Mouse (Mus musculus) myocyte (in vitro differentiated cells): ENCODE data around the gene Rnf220. TPM values are rescaled to one million over a fixed set of nuclear protein-coding genes. Genes with fewer than 3 reads are reported as not detected.

Experiments used
- H3K27me3 ChIP-seq: one replicate; pipeline ENCODE4 v1.6.1; 2011; ENCODE audit not compliant: control insufficient read depth, insufficient read depth, insufficient read length
- H3K36me3 ChIP-seq: one replicate; pipeline ENCODE4 v1.6.1; 2011; ENCODE audit not compliant: control insufficient read depth, insufficient read depth
- H3K4me2 ChIP-seq: one replicate; pipeline ENCODE4 v1.6.1; 2011; ENCODE audit warnings: low read depth, control low read depth
- H3K4me3 ChIP-seq: one replicate; pipeline ENCODE4 v1.5.1; 2011; ENCODE audit warnings: mild to moderate bottlenecking, control low read depth, moderate library complexity
- H3K79me2 ChIP-seq: one replicate; pipeline ENCODE4 v1.6.1; 2011; ENCODE audit not compliant: control insufficient read depth, insufficient read depth
- H3ac ChIP-seq: one replicate; pipeline ENCODE4 v1.6.1; 2011; ENCODE audit not compliant: control insufficient read depth, insufficient read length
- CEBPB ChIP-seq: IDR thresholded peaks from 2 replicates; pipeline ENCODE4 v1.6.1; 2011; ENCODE audit warnings: mild to moderate bottlenecking, moderate library complexity; ENCODE audit not compliant: poor library complexity, insufficient read depth, severe bottlenecking
- E2F4 ChIP-seq: IDR thresholded peaks from one replicate; pipeline ENCODE4 v1.6.1; 2011; ENCODE audit warnings: mild to moderate bottlenecking, control low read depth, moderate library complexity; ENCODE audit not compliant: insufficient read depth
- MAX ChIP-seq: IDR thresholded peaks from one replicate; pipeline ENCODE4 v1.6.1; 2011; ENCODE audit warnings: low read depth, mild to moderate bottlenecking, control low read depth
- MYOD1 ChIP-seq, 3 experiments: IDR thresholded peaks; one replicate each; pipeline ENCODE4 v1.6.1; 2011; ENCODE audit warnings: control low read depth in 2 of 3, low read depth in 2 of 3, mild to moderate bottlenecking in 2 of 3, moderate library complexity in 1 of 3; ENCODE audit not compliant: insufficient read length in 2 of 3, control insufficient read depth in 1 of 3
- MYOG ChIP-seq, 3 experiments: IDR thresholded peaks; one replicate each; pipeline ENCODE4 v1.6.1; 2011; ENCODE audit warnings: control low read depth in 2 of 3, low read depth in 2 of 3, mild to moderate bottlenecking in 2 of 3; ENCODE audit not compliant: insufficient read length in 2 of 3, control insufficient read depth in 1 of 3, insufficient read depth in 1 of 3
- POLR2A ChIP-seq: IDR thresholded peaks from one replicate; pipeline ENCODE4 v1.6.1; 2011; ENCODE audit warnings: low read depth, mild to moderate bottlenecking, control low read depth, moderate library complexity; ENCODE audit not compliant: insufficient read length
- POLR2AphosphoS2 ChIP-seq: IDR thresholded peaks from one replicate; pipeline ENCODE4 v1.6.1; 2011; ENCODE audit warnings: low read depth, control low read depth; ENCODE audit not compliant: insufficient read length
- REST ChIP-seq: IDR thresholded peaks from one replicate; pipeline ENCODE4 v1.6.1; 2011; ENCODE audit warnings: mild to moderate bottlenecking, control low read depth, moderate library complexity; ENCODE audit not compliant: insufficient read depth, insufficient read length
- SRF ChIP-seq: IDR thresholded peaks from one replicate; pipeline ENCODE4 v1.6.1; 2011; ENCODE audit warnings: low read depth; ENCODE audit not compliant: control insufficient read depth, insufficient read length
- TCF12 ChIP-seq: IDR thresholded peaks from one replicate; pipeline ENCODE4 v1.6.1; 2011; ENCODE audit warnings: mild to moderate bottlenecking, control low read depth; ENCODE audit not compliant: poor library complexity, insufficient read depth, severe bottlenecking
- TCF3 ChIP-seq: IDR thresholded peaks from one replicate; pipeline ENCODE4 v1.6.1; 2011; ENCODE audit warnings: low read depth, control low read depth; ENCODE audit not compliant: insufficient read length
- USF1 ChIP-seq: IDR thresholded peaks from one replicate; pipeline ENCODE4 v1.6.1; 2011; ENCODE audit warnings: low read depth, mild to moderate bottlenecking, control low read depth, moderate library complexity
- polyA plus RNA-seq: library from polyadenylated mRNA; unstranded; fragments of >200 nt; fragmentation: generic; extraction: Trizol; gene quantifications from one replicate; pipeline ENCODE4 v1.2.1, GENCODE M21; 2012; ENCODE audit warnings: missing spikeins

The Rnf220 gene
- polyA plus RNA-seq, 1 experiment = 60.4 TPM

GRCm38 (mm10) chr4:117409144-117410048, 87.5 kb downstream of the Rnf220 start:
- Histone ChIP-seq H3K36me3 (no peaks in the 10 kb centered on the region), H3K79me2 (no peaks in the 10 kb centered on the region), H3K27me3 (peaks cover 50% of the 10 kb centered on the region), H3ac (no peak overlapping the region), H3K4me2 (no peak overlapping the region), H3K4me3 (no peak overlapping the region)
- no peak for TF ChIP-seq MYOD1 (IDR thresholded peaks at IDR 0.05; ENCODE audit: control insufficient read depth in 1 of 3, insufficient read length in 2 of 3, low read depth in 2 of 3)
- TF ChIP-seq SRF = no peak

GRCm38 (mm10) chr4:117407945-117408344, 88.9 kb downstream of the Rnf220 start:
- Histone ChIP-seq H3K36me3 (no peaks in the 10 kb centered on the region), H3K4me3 (no peak overlapping the region), H3ac (no peak overlapping the region), H3K4me2 (no peak overlapping the region), H3K27me3 (peaks cover 56% of the 10 kb centered on the region), H3K79me2 (no peaks in the 10 kb centered on the region)
- TF ChIP-seq POLR2A (no peak), MYOD1 (IDR thresholded peaks at IDR 0.05; ENCODE audit: control insufficient read depth in 1 of 3, insufficient read length in 2 of 3, low read depth in 2 of 3) (no peak), USF1 (no peak), CEBPB (no peak), MYOG (IDR thresholded peaks at IDR 0.05; ENCODE audit: control insufficient read depth in 1 of 3, insufficient read depth in 1 of 3, insufficient read length in 2 of 3, low read depth in 2 of 3) (no peak), E2F4 (no peak), REST (no peak), MAX (no peak), TCF3 (no peak), TCF12 (no peak), SRF (no peak), POLR2AphosphoS2 (no peak)

GRCm38 (mm10) chr4:117405999-117406398, 90.9 kb downstream of the Rnf220 start:
- H3K36me3 ChIP-seq = no peaks in the 10 kb centered on the region
- H3K4me2 ChIP-seq = no peak overlapping the region
- H3K79me2 ChIP-seq = no peaks in the 10 kb centered on the region
- H3K4me3 ChIP-seq = no peak overlapping the region
- H3ac ChIP-seq = no peak overlapping the region
- peaks cover 62% of the 10 kb centered on the region for H3K27me3 ChIP-seq
- TF ChIP-seq MYOD1 (IDR thresholded peaks at IDR 0.05; ENCODE audit: control insufficient read depth in 1 of 3, insufficient read length in 2 of 3, low read depth in 2 of 3) (no peak), E2F4 (no peak), TCF12 (no peak), SRF (no peak), POLR2A (no peak)

- TF ChIP-seq TCF12 = no peak
- TF ChIP-seq REST = no peak
- TF ChIP-seq TCF3 = no peak
- TF ChIP-seq MYOD1 (IDR thresholded peaks at IDR 0.05; ENCODE audit: control insufficient read depth in 1 of 3, insufficient read length in 2 of 3, low read depth in 2 of 3) = no peak
- no peak for TF ChIP-seq USF1
- no peak for TF ChIP-seq SRF
- TF ChIP-seq MAX = no peak
- TF ChIP-seq E2F4 = no peak
- no peak for TF ChIP-seq MYOG (IDR thresholded peaks at IDR 0.05; ENCODE audit: control insufficient read depth in 1 of 3, insufficient read depth in 1 of 3, insufficient read length in 2 of 3, low read depth in 2 of 3)
- TF ChIP-seq CEBPB = no peak
- no peak for TF ChIP-seq POLR2A
- no peak for TF ChIP-seq POLR2AphosphoS2
- Histone ChIP-seq H3K4me2 (no peak overlapping the region), H3K4me3 (no peak overlapping the region), H3ac (no peak overlapping the region), H3K27me3 (peaks cover 65% of the 10 kb centered on the region), H3K79me2 (no peaks in the 10 kb centered on the region), H3K36me3 (no peaks in the 10 kb centered on the region)
Measured at GRCm38 (mm10) chr4:117405211-117405610, 91.6 kb downstream of the Rnf220 start.

GRCm38 (mm10) chr4:117403411-117403810, 93.4 kb downstream of the Rnf220 start:
- Histone ChIP-seq H3ac (no peak overlapping the region), H3K4me2 (no peak overlapping the region), H3K36me3 (no peaks in the 10 kb centered on the region), H3K27me3 (peaks cover 58% of the 10 kb centered on the region), H3K79me2 (no peaks in the 10 kb centered on the region), H3K4me3 (no peak overlapping the region)
- TF ChIP-seq POLR2A (no peak), USF1 (no peak), MAX (no peak), POLR2AphosphoS2 (no peak), MYOG (IDR thresholded peaks at IDR 0.05; ENCODE audit: control insufficient read depth in 1 of 3, insufficient read depth in 1 of 3, insufficient read length in 2 of 3, low read depth in 2 of 3) (no peak), TCF12 (no peak), TCF3 (no peak), E2F4 (no peak), REST (no peak)
